Mouse (Mus musculus): ENCODE data around the gene Rnf11.

DNA sequence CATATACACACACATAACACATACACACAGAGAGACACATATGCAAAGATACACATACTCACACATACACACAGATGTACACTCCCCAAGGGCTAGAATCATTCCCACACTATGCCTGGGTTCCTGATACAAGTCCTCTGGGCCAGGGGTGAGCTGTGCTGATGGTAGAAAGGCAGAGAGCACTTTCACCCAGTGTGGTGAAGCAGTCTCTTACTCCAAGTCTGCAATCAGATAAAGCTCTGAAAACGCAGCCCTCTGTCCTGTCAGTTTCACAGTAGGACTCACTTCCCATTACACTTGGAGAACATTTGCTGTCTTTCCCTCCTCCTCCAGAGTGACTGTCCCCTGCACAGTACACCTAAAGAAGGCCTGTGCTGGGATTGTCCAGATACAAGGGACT, 57.5 kb downstream of the Rnf11 start:
- TF ChIP-seq CTCF (IDR thresholded peaks at IDR 0.05; ENCODE audit: extremely low read depth, insufficient read depth, insufficient read length, insufficient replicate concordance) (no peak), POLR2A (IDR thresholded peaks at IDR 0.05; ENCODE audit: low read depth, low read length) (no peak)

All from spleen, adult 2 months (tissue).